Mouse (Mus musculus) kidney, adult 9 months (tissue): ENCODE measurements around the gene Zcchc2.

Source experiments
- DNase-seq: peaks from one replicate; pipeline ENCODE4 v3.0.0; 2022

Zcchc2 gene

DNA sequence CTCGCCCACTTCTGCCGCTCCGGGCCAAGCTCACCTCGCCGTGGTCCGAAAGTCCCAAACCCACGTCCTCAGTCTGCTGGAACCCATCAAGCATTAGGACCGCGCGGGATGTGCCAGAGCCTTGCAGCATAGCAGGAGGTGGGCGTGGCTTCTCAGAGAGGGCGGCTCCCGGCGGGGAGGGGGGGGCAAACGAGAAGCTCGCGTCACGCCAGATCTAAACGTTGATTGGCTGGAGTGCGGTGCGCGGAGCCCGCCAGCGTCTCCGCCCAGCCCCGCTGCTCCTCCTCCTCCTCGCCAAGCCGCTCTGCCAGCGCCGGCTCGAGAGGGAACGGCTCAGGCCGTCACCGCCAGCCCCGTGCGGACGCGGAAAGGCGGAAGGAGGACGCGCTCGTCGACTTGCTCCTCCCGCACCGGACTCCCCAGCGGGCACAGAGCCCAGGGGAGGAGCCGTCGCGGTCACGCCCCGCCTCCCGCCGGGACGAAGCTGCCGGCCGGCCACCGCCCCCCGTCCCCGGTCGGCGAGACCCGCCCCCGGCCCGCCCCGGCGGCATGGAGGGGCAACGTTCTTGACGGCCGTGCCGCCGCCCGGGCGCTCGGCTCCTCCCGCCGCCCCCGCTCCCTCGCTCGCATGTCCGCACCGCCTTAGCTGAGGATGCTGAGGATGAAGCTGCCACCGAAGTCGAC is at the start of gene Zcchc2:
TSS of gene Zcchc2 (plus strand) at position 269 of the 684 bp plus-strand sequence.
- peak; percentile 99 for DNase-seq

DNA sequence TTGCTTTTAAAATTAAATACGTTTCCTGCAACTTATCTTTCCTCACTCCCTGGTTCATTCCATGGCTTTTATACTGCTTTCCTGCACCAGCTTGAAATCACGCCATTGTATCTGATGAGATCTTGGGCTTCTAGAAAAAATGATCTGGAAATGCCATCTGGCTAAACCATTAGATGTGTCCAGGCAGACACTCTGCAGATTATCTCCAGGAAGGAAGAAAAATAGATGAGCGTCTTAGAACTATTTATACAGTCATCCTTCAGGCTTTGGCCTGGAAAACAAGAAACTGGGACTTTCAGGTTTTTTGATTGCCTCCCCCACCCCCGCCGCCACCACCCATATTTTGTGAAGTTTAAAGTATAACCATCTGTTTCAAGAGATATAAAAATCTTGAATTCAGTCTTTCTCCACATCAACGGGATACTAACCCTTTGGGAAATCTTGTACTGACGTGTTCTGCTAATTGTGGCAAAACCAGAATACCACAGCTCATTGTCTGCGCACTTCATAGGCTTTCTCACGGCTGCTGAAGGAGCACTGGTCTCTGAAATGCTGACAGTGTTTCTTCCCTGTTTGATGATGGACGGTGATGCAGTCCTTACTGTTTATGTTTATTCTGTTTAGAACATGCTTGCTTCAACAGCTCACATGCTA is 45.2 kb upstream of the Zcchc2 start:
- no peak for DNase-seq

DNA sequence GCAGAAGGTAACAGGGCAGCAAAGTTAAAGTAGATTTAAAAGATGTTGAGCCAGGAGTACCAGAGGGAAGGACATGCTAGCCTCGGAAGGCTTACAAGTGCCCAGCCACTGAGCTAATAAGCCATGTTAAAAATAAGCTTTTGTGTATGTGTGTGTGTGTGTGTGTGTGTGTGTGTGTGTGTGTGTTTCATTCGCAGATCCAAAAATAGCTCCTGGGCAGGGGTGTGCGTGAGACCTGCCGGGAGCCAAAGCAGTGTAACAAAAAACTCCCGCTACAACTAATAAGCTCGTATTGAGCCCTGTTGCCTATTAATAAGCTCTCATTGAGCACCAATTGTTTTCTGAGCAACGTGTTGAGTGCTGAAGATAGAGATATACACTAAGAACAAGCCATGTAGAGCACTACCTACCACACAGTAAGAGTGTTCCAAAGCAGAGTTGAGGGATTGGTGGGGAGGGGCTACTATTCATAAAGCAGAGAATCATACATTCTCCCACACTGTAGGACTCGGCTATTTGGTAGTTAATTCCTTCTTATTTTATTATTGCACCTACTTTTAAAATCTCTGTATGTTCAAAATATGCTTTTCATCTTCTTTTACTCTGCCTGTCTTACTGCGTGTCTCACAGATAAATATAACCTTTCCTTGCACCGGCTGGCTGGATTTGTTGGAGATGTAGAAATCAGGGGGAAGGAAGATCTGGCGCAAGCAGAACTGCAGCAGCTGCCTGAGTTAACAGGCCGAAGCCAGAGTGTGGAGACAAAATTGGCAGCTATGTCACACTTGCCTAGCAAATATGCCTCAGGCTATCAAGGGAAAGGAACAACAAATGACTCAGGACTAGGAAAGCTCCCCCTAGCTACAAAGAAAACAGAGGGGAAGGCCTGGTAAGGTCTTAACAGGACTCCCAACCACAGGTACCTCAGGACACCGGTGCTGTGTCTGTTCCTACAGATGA is 43.3 kb upstream of the Zcchc2 start:
- DNase-seq = peak; percentile 27

DNA sequence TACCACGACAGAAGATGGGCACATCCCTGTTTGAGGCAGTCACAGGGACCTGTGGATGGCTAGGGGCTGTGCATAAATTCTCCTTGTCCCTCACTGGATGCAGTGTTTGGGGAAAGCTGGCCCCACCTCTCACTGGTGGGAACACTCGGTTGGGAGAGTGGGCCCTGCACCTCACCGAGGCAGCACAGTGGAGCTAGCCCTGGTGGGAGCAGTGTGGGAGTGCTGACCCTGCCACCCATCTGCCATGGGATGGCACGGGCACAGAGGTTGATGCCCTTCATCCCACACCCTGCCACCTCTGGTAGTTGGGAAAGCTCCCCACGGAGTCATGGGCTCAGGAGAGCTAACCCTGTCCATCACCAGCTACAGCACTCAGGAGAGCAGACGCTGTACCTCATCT is 41.9 kb upstream of the Zcchc2 start:
- no peak for DNase-seq

DNA sequence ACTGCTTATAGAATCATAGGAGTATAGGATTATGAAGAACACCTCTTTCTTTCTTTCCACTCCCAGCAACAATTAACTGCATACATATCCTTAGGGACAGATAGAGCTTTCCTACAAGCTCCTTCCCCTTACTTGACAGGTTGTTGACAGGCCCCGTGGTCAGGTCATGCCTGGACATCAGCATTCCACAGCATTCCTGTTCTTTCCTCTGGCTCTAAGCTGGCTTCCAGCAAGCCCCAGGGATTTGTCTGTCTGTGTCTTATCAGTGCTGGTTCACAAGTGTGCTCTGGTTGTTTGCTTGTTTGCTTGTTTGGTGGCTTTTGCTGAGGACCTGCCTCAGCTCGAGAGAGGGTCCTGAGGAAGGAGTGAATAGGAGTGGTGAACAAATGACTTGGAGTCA is 36.6 kb upstream of the Zcchc2 start:
- DNase-seq = no peak

DNA sequence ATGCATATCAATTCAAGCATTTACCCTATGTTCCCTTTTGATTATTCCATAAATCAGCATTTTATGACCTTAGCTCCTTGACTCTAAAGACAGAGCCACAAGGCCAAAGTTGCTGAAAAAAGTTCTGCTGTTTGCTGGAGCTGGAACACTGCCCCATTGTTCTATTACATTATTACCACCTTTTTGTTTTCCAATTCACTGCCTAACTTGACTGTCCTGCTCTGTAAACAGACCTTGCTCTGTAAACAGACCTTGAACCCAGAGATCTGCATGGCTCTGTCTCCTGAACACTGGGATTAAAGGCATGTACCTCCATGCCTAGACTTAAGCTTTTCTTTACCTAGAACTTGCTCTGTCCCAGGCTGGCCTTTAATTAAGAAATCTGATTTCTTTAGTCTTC is 36.2 kb upstream of the Zcchc2 start:
- peak; percentile 28 for DNase-seq

DNA sequence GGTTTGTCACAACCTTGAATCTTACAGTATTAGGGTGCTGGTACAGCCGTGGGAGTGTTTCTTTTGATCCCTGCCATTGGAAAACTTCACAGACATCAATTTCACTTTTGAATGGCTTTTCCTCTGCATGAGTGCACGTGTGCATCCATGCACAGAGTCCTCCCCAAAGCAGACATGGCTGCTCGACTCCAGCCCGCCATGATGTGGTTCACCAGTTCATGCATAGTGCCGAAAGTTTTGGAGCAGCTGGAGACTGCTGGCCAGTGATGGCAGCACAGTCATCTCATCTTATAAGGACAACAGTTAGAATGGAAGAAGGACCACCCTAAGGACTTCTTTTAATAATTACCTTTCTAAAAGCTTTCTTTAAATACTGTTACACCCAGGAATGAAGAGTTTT is 34.1 kb upstream of the Zcchc2 start:
- DNase-seq = no peak

DNA sequence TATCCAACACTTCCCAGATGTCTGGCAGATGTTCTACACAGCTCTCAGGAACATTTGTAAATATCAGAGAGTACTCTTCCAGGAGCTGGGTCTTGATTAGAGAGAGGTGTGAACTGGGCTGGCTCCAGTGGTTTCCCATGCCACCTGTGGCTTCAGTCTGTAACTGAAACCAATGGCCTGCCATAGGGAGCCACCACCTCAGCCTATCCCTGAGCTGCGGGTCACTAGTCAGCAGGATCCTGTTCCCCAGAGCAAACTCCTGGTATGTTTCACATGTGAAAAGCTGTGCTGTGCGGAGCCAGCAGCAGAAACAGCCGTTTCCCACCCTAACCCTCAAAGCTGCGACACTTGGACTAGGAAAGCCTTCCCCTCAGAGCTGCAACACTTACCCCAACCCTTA is 28.7 kb upstream of the Zcchc2 start:
- DNase-seq = no peak

DNA sequence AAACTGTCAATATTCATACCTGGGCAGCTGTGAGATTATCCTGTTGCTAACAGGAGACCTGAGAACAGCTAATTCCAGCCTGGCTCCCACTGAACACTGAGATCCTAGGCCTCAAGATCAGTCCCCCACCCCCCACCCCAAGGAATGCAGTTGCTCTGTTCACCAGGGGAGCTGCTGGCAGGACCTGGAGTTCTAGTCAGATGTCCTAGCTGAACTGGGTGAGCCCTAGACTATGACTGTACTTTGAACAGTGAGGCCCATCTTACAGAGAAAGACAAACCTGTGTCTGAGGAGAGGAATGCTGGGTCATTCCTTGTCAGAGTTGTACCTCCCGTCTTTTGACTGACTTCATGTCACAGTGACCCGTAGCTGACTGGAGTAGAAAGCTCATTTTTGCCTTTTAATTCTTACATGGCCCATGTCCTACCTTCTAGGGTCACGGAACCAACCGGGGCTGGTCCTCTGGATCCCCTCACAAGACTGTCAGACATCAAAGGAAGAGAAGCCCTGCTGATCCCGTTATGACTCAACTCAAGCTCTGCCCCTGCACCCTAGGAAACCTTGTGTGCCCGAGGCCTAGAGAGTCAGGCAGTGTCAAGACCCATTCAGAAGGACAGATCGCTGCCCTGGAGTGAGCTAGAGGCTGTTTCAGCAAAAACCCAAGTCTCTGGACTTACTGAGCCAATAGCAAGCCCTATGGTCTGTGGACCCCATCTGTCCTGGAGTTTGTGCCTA is 28.0 kb upstream of the Zcchc2 start:
- DNase-seq = no peak

DNA sequence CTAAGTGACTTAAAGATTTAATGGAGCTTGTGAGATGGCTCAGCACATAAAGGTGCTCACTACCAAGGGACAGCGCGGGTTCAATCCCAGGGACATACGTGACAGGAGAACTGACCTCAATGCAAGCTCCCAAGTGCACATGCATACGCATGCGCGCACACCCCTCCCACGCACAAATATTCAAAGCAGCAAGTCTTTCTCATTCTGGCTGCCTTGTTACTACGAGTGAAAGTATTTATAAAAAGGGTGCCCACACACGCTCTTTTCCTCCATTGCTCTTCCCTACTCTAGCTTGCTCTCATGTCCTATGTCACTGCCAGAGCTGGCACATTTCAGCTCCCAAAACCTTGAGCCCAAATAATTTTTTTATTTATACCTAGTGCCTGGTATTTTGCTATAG is 27.4 kb upstream of the Zcchc2 start:
- no peak for DNase-seq

DNA sequence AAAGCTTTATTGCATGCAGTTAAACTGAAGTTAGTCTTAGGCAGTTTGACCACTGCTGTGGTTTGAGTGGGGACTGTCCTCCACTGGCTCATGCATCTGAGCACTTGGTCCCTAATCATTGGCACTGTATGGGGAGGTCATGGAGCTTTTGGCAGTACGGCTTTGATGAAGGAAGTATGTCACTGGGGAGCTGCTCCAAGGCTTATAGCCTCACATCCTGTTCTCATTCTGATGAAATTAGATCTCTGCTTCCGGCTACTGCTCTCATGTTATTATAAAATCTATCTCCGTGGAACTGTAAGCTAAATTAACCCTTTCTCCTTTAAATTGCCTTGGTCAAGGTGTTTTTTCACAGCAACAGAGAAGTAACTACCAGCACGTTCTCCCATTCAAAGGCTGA is 25.7 kb upstream of the Zcchc2 start:
- no peak for DNase-seq

DNA sequence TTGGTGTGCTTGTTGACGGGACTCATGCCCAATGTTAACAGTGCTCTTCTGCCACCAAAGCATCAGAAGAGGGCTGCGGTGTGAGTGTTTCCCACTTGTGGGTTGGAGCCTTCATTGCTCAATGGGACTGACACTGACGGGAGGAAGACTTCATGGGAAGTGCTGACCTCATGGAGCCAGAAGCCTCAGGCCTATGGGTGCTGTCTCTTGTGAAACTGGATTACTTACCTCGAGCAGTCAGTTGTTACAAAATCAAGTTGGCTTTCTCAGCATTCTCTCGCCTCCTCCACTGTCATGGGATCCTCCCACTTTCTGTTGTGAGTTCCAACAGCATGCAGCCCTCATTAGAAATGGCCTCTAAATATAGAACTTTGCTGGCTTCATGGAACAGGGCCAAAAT is 25.0 kb upstream of the Zcchc2 start:
- DNase-seq = no peak

DNA sequence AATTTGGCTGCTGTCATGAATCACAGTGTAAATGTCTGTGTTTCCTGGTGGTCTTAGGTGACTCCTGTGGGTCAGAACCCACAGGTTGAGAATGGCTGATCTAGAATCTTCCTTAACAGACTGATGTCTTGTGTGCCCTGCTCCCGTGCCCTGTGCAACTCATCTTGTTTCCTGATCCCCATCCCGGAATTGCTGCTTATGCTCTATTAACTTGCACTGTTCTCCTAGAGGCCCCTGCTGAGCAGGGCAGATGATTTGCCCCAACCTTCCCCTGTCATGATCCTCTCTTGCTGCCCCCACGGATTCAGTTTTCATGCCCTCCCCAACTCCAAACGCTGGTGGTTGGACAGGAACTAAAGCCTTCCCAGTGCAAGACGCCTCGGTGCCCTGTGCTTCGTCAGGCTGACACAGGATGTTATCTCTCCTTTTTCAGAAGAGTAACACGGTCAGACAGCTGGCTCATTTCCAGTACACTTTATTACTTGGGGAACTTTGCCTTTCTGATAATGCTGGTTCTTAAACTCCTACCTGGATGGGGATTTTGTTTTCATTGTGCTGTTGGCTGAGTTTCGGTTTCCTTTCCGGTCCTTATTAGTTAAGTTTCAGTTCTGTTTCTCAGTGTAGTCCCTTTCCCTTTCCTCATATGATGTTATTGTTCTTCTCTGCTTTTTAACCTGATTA is 18.6 kb upstream of the Zcchc2 start:
- peak; percentile 52 for DNase-seq

DNA sequence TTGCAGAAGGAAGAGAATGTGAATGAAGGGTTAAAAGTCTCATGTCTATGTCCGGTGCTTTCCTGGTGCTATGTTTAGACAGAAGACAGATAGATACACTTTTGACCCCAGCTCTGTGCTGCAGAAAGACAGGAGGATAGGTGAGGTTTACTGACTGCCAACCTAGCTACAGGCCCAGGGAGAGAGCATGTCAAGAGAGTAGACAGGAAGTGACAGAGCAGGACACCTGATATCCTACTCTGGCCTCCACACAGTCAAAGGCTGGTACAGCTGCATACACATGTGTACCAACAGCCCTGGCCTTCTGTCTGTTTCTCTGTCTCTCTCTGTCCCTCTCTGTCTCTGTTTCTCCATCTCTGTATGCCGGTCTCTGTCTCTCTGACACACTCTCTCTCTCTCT is 16.2 kb upstream of the Zcchc2 start:
- no peak for DNase-seq

DNA sequence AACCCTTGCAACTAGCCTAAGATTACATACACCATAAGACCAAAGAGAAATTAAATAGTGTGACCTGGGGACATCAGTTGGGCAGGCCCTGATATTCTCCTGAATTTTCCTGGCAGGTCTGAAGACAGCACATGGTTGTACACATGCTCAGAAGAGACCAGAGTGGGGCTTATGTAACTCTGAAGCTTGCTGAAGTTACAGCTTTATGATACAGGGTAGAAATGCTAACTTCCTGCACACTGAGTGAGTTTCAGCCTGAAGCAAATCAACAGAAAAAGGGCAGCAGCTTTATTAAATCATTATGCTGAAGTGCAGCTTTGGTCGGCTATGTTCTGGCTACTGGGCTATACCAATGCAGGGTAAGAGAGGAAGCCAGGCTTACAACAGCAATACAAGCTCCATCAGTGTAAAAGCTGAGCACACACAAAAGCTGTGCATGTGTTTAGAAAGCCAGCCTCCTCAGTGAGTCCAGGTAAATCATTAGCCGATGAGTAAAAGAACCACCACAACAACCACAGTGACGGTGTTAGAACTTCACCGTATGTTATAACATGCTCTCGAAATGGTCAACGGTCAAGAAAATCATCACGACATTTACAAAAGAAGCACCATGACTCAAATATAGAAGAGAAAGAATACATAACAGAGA is 12.6 kb upstream of the Zcchc2 start:
- peak; percentile 77 for DNase-seq

DNA sequence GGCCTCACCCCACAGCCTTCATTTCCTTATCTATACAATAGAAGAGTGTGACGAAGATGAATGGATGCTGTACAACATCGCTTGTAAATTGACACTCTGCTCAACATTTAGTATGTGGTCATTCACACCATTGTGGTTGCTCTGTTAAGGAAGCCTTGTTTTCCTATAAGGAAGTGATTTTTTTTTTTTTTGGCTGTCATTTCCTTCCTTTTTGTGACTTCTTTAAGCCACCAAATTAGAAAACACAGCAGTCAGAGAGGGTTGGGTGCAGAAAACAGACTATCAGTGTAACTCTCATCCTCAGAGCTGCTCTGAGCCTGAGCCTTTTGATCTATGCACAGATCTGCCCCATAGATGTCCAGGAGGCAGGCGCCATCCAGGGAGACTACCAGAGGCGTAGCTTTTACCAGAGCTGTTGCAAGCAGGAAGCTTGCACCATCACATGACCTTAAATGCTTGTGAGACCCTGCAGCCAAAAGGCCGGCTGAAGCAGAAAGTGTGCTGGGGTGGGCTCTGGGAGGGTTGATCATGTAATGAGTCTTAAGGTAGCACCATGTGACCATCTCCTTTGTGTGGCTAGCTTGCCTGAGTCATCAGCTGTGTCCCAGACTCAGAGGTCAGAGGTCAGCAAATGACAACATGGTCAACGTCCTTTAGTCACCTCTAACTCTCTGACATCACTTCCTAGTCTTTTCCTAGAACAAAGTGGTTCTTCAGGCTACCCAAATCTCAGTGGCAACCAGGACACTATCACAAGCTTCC is 9.2 kb upstream of the Zcchc2 start:
- DNase-seq = no peak

DNA sequence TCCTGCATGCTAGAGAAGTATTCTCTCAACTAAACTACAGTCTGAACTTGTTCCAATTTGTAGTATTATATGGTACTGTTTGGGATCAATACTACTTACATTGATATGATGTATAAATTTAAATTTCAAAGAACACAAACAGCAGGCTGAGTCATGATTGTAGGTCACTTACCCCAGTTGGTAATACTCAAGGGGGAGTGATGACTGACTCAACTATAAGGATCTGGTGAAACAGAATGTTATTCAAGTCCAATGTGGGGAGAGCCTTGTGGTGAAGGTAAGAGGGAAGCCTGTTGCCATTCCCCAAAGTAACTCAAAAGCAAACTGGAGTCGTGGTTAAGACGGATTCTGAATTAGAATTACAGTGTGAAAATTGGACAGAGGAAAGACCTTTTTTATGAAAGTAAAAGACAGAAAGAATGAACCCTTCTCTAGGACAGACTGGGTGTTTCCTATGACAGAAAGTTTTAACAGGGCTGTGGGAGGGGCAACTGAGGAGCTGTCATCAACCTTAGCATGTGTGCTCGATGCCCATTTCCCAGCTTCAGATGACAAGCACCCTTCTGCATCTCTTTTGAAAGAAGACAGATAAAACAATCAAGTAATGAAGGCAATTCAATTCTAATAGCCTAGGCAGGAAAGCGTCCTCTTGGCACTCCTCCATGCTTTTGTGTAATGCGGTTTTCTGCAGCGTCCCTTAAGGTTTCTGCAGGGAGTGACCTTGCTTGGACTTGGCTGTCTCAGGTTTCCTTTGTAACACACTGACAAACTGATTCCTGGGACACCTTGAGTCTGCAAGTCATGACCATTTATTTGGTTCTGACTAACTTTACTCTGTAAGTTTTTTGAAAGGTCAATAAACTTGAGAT is 7.5 kb upstream of the Zcchc2 start:
- peak; percentile 39 for DNase-seq

DNA sequence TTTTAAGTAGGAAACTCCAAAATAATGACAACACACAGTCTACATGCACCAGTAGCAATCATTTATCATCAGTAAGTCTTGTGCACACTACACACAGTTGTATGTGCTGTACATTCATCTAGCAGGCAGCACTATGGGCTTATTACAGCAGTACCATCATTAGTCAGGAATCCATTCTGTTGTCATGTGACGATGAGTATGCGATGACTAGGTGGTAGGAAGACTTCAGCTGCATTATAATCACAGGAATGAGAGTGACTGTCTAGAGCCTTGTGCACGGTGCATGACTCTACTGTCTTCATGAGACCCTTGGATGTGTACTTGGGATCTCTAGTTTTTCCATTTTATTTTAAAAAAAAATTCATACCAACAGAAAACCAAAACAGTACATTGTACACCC is 6.0 kb upstream of the Zcchc2 start:
- no peak for DNase-seq

DNA sequence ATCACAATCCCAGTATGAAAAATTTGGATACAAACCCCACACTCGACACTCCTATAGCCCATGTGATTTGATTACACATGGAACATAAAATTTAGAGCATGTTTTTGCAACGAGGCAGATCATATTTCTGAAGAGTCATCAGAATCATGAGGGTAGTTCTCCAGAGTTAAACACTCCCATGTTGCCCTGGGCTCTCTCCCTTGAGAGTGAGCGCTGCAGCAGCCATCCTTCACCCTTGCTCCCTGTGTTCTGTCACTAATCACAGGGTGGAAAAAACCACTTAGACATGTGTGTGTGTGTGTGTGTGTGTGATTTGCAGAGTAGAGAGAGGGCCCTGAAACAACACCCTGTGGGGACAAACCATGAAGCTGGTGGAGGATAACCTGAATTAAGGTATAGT is 2.0 kb upstream of the Zcchc2 start:
- no peak for DNase-seq
